Mouse (Mus musculus) kidney, adult 11 months (tissue): Measurements from ENCODE around the gene Gins3.
"Not testable (repeated sequence)": the region's sequence is repeated elsewhere in the genome, so short reads cannot be mapped to it uniquely, and the experiment has no call there.

Source experiments
- DNase-seq: peaks from one replicate; pipeline ENCODE4 v3.0.0; 2022

The Gins3 gene

GRCm38 (mm10) chr8:95633262-95634062 is at the start of gene Gins3:
Gene Gins3, plus strand, starts transcription at chr8:95633453.
- peak; percentile 92 for DNase-seq

GRCm38 (mm10) chr8:95587339-95587738 is 45.9 kb upstream of the Gins3 start:
- no peak for DNase-seq

GRCm38 (mm10) chr8:95589282-95589681 is 44.0 kb upstream of the Gins3 start:
- no peak for DNase-seq

GRCm38 (mm10) chr8:95590539-95590938 is 42.7 kb upstream of the Gins3 start:
- no peak for DNase-seq

- DNase-seq: no peak
Measured at GRCm38 (mm10) chr8:95592131-95592780, 41.0 kb upstream of the Gins3 start.

- DNase-seq: no peak
Measured at GRCm38 (mm10) chr8:95593439-95594393, 39.5 kb upstream of the Gins3 start.

GRCm38 (mm10) chr8:95595131-95595530 is 38.1 kb upstream of the Gins3 start:
- DNase-seq: no peak

- no peak for DNase-seq
Measured at GRCm38 (mm10) chr8:95596841-95597241, 36.4 kb upstream of the Gins3 start.

- DNase-seq: peak; percentile 11
Measured at GRCm38 (mm10) chr8:95599861-95600260, 33.4 kb upstream of the Gins3 start.

GRCm38 (mm10) chr8:95601306-95601705 is 31.9 kb upstream of the Gins3 start:
- no peak for DNase-seq

- no peak for DNase-seq
Measured at GRCm38 (mm10) chr8:95602168-95602567, 31.1 kb upstream of the Gins3 start.

- DNase-seq: not testable (repeated sequence)
Measured at GRCm38 (mm10) chr8:95606509-95606908, 26.7 kb upstream of the Gins3 start.

GRCm38 (mm10) chr8:95607210-95607609 is 26.0 kb upstream of the Gins3 start:
- DNase-seq: no peak

- no peak for DNase-seq
Measured at GRCm38 (mm10) chr8:95609406-95609805, 23.8 kb upstream of the Gins3 start.

GRCm38 (mm10) chr8:95610749-95611148 is 22.5 kb upstream of the Gins3 start:
- no peak for DNase-seq

- DNase-seq: no peak
Measured at GRCm38 (mm10) chr8:95611769-95612168, 21.5 kb upstream of the Gins3 start.

- DNase-seq: no peak
Measured at GRCm38 (mm10) chr8:95616383-95616782, 16.9 kb upstream of the Gins3 start.

- no peak for DNase-seq
Measured at GRCm38 (mm10) chr8:95620046-95620445, 13.2 kb upstream of the Gins3 start.

- DNase-seq: no peak
Measured at GRCm38 (mm10) chr8:95624833-95625232, 8.4 kb upstream of the Gins3 start.

- no peak for DNase-seq
Measured at GRCm38 (mm10) chr8:95632840-95633239, 413 bp upstream of the Gins3 start.

- no peak for DNase-seq
Measured at GRCm38 (mm10) chr8:95634063-95634340, 749 bp downstream of the Gins3 start.

GRCm38 (mm10) chr8:95644942-95645341 is 11.7 kb downstream of the Gins3 start:
- DNase-seq: no peak

GRCm38 (mm10) chr8:95648251-95648650 is 15.0 kb downstream of the Gins3 start:
- DNase-seq: no peak
